Mouse (Mus musculus) intestine, embryonic 14.5 days (tissue): ENCODE data around the gene Gab1. TPM values are rescaled to one million over a fixed set of nuclear protein-coding genes. Genes with fewer than 3 reads are reported as not detected.

Experiments used
- ATAC-seq: fragments of 200-750 bp; cut with Nextera tagmentation; replicated peaks from 2 replicates; pipeline ENCODE4 v1.8.0; 2017; ENCODE audit warnings: low read depth, moderate number of reproducible peaks, moderate TSS enrichment, moderate library complexity; ENCODE audit not compliant: low FRiP score, low TSS enrichment
- DNase-seq: peaks from one replicate; pipeline ENCODE4 v3.0.0-alpha.2; 2018; ENCODE audit warnings: low spot score
- H3K27ac ChIP-seq: fragments of 300-500 bp; sonication (generic); 2 replicates; pipeline ENCODE4 v1.5.1; 2014; ENCODE audit warnings: low read depth, mild to moderate bottlenecking, control low read depth
- H3K27me3 ChIP-seq: fragments of 300-500 bp; sonication (generic); replicated peaks from 2 replicates; pipeline ENCODE4 v1.6.1; 2014; ENCODE audit warnings: low read length, control low read depth; ENCODE audit not compliant: control insufficient read depth, insufficient read depth
- H3K36me3 ChIP-seq: fragments of 300-500 bp; sonication (generic); 2 replicates; pipeline ENCODE4 v1.6.1; 2014; ENCODE audit warnings: low read length, control low read depth; ENCODE audit not compliant: control insufficient read depth, insufficient read depth
- H3K4me1 ChIP-seq: fragments of 300-500 bp; sonication (generic); replicated peaks from 2 replicates; pipeline ENCODE4 v1.6.1; 2014; ENCODE audit warnings: low read length, control low read depth, mixed read lengths; ENCODE audit not compliant: control insufficient read depth, insufficient read depth
- H3K4me2 ChIP-seq: fragments of 300-500 bp; sonication (generic); 2 replicates; pipeline ENCODE4 v1.6.1; 2014; ENCODE audit warnings: low read length
- H3K4me3 ChIP-seq: fragments of 300-500 bp; sonication (generic); 2 replicates; pipeline ENCODE4 v1.5.1; 2014; ENCODE audit warnings: low read depth, low read length, control low read depth, mixed read lengths
- H3K9ac ChIP-seq: fragments of 300-500 bp; sonication (generic); 2 replicates; pipeline ENCODE4 v1.6.1; 2014; ENCODE audit warnings: mild to moderate bottlenecking, low read length
- H3K9me3 ChIP-seq: fragments of 300-500 bp; sonication (generic); 2 replicates; pipeline ENCODE4 v1.6.1; 2016; ENCODE audit warnings: low read length, control low read depth; ENCODE audit not compliant: control insufficient read depth
- WGBS: fragments of 180-500 bp; shearing (Covaris S2); extraction: QIAGEN DNeasy Blood & Tissue Kit; methylation state at CpG from one replicate; pipeline ENCODE4 v1.1.7; 2014; 5-methylcytosine and 5-hydroxymethylcytosine counted together
- polyA plus RNA-seq: library from polyadenylated mRNA; unstranded; fragments of >200 nt; fragmentation: Nextera tagmentation; extraction: Ambion mirVana; gene quantifications from 2 replicates; pipeline ENCODE4 v1.2.1, GENCODE M21; 2014

Gab1 gene
- polyA plus RNA-seq, 1 experiment from 2014 or later = 23.9 TPM

GRCm38 (mm10) chr8:80804066-80804619 is 76.2 kb downstream of the Gab1 start:
- Histone ChIP-seq H3K9ac (no peak overlapping the region), H3K27me3 (no peaks in the 10 kb centered on the region), H3K4me2 (no peak overlapping the region), H3K4me1 (peaks cover 14% of the 10 kb centered on the region; the same call in 1 of the 2 replicates), H3K36me3 (no peaks in the 10 kb centered on the region), H3K4me3 (no peak overlapping the region), H3K9me3 (no peaks in the 10 kb centered on the region), H3K27ac (no peak overlapping the region)
- WGBS = 63% methylated on average over 4 of the region's 4 CpGs
- DNase-seq (no peak), ATAC-seq (no peak)

DNA sequence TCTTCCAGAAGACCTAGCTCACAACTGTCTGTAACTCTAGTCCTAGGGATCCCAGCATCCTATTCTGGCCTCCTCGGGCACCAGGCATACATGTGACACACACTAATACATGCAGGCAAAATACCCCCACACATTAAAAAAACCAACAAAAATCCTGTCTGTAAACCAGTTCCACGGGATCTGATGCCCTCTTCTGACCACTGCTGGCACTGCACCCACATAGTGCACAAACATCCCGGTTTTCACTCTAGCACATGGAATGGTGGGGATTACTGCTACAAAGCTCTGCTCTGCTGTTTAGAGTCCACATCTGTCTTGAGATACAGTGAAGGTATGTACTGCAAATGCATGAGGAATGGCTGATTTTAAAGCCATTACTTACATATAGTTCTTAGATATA is 81.5 kb downstream of the Gab1 start:
- WGBS = 95% methylated on average over 3 of the region's 3 CpGs
- no peak overlapping the region for H3K9ac ChIP-seq
- no peak overlapping the region for H3K27ac ChIP-seq
- H3K4me1 ChIP-seq = peaks cover 3% of the 10 kb centered on the region; the same call in 1 of the 2 replicates
- no peaks in the 10 kb centered on the region for H3K9me3 ChIP-seq
- H3K27me3 ChIP-seq = no peaks in the 10 kb centered on the region
- H3K4me3 ChIP-seq = no peak overlapping the region
- H3K36me3 ChIP-seq = no peaks in the 10 kb centered on the region
- ATAC-seq (no peak), DNase-seq (no peak)
- H3K4me2 ChIP-seq = no peak overlapping the region

DNA sequence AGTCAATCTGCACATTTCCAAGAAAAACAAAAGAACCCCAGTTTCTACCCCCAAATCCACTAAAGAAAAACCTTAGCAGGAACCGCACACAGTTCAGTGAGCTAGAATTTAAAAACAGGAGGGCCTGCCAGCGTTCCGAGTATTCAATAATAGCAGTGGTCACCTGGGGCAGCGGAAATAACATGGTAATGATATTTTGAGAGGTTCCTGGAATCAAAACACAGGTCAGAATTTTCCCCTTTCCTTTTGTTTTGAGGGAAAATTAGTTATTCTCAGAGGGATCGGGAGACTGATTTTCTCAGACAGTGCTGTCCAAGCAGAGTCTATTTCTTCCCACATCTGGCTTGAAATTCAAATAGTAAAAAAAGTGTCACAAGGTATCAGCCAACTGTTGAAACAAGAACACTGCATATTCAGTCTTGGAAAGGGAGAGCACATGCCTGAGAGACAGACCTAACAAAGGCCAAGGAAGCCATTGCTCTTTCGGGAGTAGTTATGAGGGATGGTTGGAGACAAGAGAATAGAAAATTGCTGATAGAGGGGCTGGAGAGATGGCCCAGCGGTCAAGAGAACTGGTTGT is 82.0 kb downstream of the Gab1 start:
- 87% methylated on average over 7 of the region's 7 CpGs for WGBS
- Histone ChIP-seq H3K4me3 (no peak overlapping the region), H3K9ac (no peak overlapping the region), H3K4me1 (0 out of 2 replicates have a peak, but pooled peaks cover 3% of the 10 kb centered on the region), H3K9me3 (no peaks in the 10 kb centered on the region), H3K27me3 (no peaks in the 10 kb centered on the region), H3K36me3 (no peaks in the 10 kb centered on the region), H3K27ac (no peak overlapping the region), H3K4me2 (no peak overlapping the region)
- DNase-seq (no peak), ATAC-seq (no peak)

GRCm38 (mm10) chr8:80796070-80796469 is 84.2 kb downstream of the Gab1 start:
- H3K4me3 ChIP-seq = no peak overlapping the region

DNA sequence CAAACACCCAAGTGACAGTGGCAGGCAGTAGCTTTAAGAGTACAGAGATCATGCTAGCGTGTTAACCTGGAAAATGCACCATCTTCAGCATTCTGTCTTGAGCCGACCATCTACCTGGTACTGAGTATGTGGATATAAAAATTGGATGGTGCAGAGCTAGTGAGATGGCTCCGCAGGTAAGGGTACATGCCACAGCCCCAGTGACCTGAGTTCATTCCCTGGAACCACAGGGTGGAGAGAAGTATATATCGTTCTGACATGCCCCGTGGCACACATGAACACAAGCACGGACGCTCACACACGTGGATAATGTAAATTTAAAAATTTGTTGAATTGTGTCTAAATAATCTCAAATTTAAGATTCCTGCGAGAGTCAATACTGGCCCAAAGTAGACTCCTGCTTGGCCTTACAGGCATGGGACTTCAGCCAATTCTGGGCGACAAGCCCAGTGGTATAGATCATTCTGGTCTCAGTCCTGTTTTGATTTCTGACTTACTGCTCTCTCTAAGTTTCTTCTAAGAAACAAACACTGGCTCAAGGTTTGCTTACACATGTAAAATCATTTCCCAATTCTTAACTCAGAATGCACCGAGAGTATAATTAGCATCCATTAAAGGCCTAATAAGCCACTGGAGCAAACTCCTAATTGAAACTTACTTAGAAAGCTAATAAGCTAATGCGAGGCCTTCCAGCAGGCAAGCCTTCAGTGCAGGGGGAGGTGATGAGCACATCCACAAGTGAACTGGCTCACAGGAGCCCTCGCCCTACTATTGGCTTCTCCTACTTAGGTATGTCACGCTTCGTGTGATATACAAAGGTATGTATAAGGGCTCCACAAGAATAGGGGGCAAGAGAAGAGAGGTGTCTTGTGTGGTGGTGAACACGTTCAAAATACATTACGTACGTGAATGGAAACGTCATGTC is 85.5 kb downstream of the Gab1 start:
- H3K27ac ChIP-seq = no peak overlapping the region
- 0 out of 2 replicates have a peak, but pooled peaks cover 1% of the 10 kb centered on the region for H3K36me3 ChIP-seq
- H3K4me3 ChIP-seq = no peak overlapping the region
- H3K9me3 ChIP-seq = no peaks in the 10 kb centered on the region
- H3K9ac ChIP-seq = no peak overlapping the region
- H3K4me2 ChIP-seq = no peak overlapping the region
- H3K27me3 ChIP-seq = no peaks in the 10 kb centered on the region
- DNase-seq (no peak), ATAC-seq (no peak)
- 0 out of 2 replicates have a peak, but pooled peaks cover 3% of the 10 kb centered on the region for H3K4me1 ChIP-seq
- 87% methylated on average over 19 of the region's 19 CpGs for WGBS

More at GRCm38 (mm10) chr8:80796070-80796469, 84.2 kb downstream of the Gab1 start:
- Histone ChIP-seq H3K4me2 (no peak overlapping the region), H3K27me3 (no peaks in the 10 kb centered on the region), H3K9ac (no peak overlapping the region), H3K4me1 (0 out of 2 replicates have a peak, but pooled peaks cover 3% of the 10 kb centered on the region), H3K9me3 (no peaks in the 10 kb centered on the region), H3K27ac (no peak overlapping the region), H3K36me3 (no peaks in the 10 kb centered on the region)
- WGBS = 63% methylated on average over 4 of the region's 4 CpGs
- ATAC-seq = no peak
- DNase-seq = no peak

DNA sequence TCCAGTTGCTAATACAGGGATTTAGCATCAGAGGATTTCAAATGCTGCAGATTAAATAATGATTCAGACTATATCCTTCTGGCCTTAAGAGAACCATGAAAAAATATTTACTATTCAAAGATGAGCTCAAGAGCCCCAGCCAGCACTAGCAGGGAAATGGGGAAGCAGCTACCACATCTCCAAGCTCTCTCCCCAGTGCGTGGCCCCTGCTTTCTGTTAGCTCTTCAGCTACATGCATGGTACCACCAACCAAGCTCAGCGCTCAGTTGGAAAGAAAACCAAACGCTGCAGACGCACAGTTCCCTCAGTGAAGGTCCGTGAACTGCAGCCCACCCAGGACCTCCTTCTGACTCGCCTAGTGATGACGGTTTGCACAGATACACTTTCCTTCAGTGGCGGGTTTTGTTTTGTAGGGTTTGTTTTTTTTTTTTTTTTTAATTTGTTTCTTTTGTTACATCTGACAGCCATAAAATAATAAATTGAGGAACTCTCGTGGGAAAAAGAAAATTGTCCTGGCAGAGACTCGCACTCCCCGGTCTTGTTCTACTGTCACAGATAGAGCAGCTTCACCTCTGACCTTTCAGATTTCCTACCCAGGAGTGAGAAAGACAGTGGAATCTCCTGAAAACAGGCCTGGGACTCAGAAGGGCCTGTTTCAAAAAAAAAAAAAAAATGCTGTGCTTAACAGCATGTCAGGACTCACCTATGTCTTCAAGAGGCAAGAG is 86.4 kb downstream of the Gab1 start:
- 59% methylated on average over 11 of the region's 11 CpGs for WGBS
- Histone ChIP-seq H3K4me2 (no peak overlapping the region), H3K9me3 (no peaks in the 10 kb centered on the region), H3K4me1 (0 out of 2 replicates have a peak, but pooled peaks cover 3% of the 10 kb centered on the region), H3K4me3 (no peak overlapping the region), H3K36me3 (peaks cover 6% of the 10 kb centered on the region; the same call in 1 of the 2 replicates), H3K9ac (no peak overlapping the region), H3K27me3 (no peaks in the 10 kb centered on the region), H3K27ac (no peak overlapping the region)
- DNase-seq = no peak
- no peak for ATAC-seq

DNA sequence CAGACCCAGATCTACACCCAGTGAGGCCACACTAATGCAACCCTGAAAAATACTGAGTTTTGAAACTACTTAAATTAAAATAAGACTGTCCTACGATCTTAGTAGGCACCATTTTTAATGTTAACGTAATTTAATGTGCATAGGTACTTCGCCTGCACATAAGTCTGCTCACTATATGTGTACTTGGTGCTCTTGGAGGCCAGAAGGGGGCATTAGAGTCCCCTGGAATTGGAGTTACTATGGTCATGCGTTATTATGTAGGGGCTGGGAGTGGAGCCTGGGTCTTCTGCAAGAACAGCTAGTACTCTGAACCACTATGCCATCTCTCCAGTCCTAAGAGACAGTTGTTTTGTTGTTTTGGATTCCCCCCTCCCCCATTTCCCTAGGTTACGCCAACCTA is 88.1 kb downstream of the Gab1 start:
- WGBS = 89% methylated on average over 5 of the region's 5 CpGs
- no peak overlapping the region for H3K9ac ChIP-seq

DNA sequence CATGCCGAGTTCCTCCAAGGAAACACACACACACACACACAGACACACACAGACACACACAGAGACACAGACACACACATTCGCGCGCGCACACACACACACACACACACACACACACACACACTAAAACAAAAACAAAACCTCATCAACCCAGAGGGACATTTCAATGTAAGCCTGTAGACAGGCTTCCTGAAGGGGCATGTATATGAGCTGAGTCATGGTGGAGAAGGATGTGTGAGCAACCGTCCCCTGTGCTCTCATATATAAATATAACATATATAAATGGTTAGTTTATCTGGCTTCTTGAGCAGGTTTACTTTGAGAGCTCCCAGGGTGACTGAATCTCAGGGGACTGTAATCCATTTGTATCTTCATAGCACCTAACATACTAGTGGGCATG is 91.0 kb downstream of the Gab1 start:
- no peak overlapping the region for H3K4me2 ChIP-seq
- no peak for ATAC-seq
- no peaks in the 10 kb centered on the region for H3K9me3 ChIP-seq
- WGBS = 86% methylated on average over 6 of the region's 6 CpGs
- no peaks in the 10 kb centered on the region for H3K4me1 ChIP-seq
- DNase-seq = no peak
- H3K36me3 ChIP-seq = peaks cover 38% of the 10 kb centered on the region
- no peak overlapping the region for H3K4me3 ChIP-seq
- no peak overlapping the region for H3K9ac ChIP-seq
- no peaks in the 10 kb centered on the region for H3K27me3 ChIP-seq
- H3K27ac ChIP-seq = no peak overlapping the region

More for the DNA sequence above, 88.1 kb downstream of the Gab1 start:
- peaks cover 23% of the 10 kb centered on the region for H3K36me3 ChIP-seq
- H3K4me2 ChIP-seq = no peak overlapping the region
- ATAC-seq (no peak), DNase-seq (no peak)
- no peaks in the 10 kb centered on the region for H3K27me3 ChIP-seq
- no peak overlapping the region for H3K4me3 ChIP-seq
- no peaks in the 10 kb centered on the region for H3K9me3 ChIP-seq
- no peak overlapping the region for H3K27ac ChIP-seq
- 0 out of 2 replicates have a peak, but pooled peaks cover 3% of the 10 kb centered on the region for H3K4me1 ChIP-seq
